Mouse (Mus musculus) forebrain, postnatal 0 days (tissue): ENCODE data around the gene Mid1. TPM values are rescaled to one million over a fixed set of nuclear protein-coding genes. Genes with fewer than 3 reads are reported as not detected.

Experiments
- ATAC-seq: fragments of 200-750 bp; cut with Nextera tagmentation; 2 replicates; pipeline ENCODE4 v1.8.0; 2017; ENCODE audit warnings: mild to moderate bottlenecking, moderate library complexity
- DNase-seq: peaks from one replicate; pipeline ENCODE4 v3.0.0-alpha.2; 2015
- H3K27ac ChIP-seq: fragments of 300-500 bp; sonication (generic); 2 replicates; pipeline ENCODE4 v1.5.1; 2014; ENCODE audit warnings: low read depth, mild to moderate bottlenecking, antibody characterized with exemption, low read length, moderate library complexity, mixed read lengths
- H3K27me3 ChIP-seq: fragments of 300-500 bp; sonication (generic); 2 replicates; pipeline ENCODE4 v1.6.1; 2014; ENCODE audit warnings: mild to moderate bottlenecking, low read length, mixed read lengths; ENCODE audit not compliant: insufficient read depth
- H3K36me3 ChIP-seq: fragments of 300-500 bp; sonication (generic); 2 replicates; pipeline ENCODE4 v1.6.1; 2014; ENCODE audit warnings: mild to moderate bottlenecking, moderate library complexity; ENCODE audit not compliant: insufficient read depth
- H3K4me1 ChIP-seq: fragments of 300-500 bp; sonication (generic); 2 replicates; pipeline ENCODE4 v1.6.1; 2014; ENCODE audit warnings: antibody characterized with exemption; ENCODE audit not compliant: insufficient read depth
- H3K4me2 ChIP-seq: fragments of 300-500 bp; sonication (generic); 2 replicates; pipeline ENCODE4 v1.6.1; 2014; ENCODE audit warnings: low read depth, mild to moderate bottlenecking, moderate library complexity
- H3K4me3 ChIP-seq: fragments of 300-500 bp; sonication (generic); 2 replicates; pipeline ENCODE4 v1.5.1; 2014; ENCODE audit warnings: low read depth, low read length, mixed read lengths
- H3K9ac ChIP-seq: fragments of 300-500 bp; sonication (generic); 2 replicates; pipeline ENCODE4 v1.6.1; 2014; ENCODE audit warnings: mild to moderate bottlenecking
- H3K9me3 ChIP-seq: fragments of 300-500 bp; sonication (generic); 2 replicates; pipeline ENCODE4 v1.6.1; 2016; ENCODE audit warnings: low read length
- CTCF ChIP-seq: sonication (generic); IDR thresholded peaks from 2 replicates; pipeline ENCODE4 v1.5.1; 2016; ENCODE audit warnings: antibody characterized with exemption, control low read depth, low read depth
- WGBS: fragments of 180-500 bp; shearing (Covaris S2); extraction: QIAGEN DNeasy Blood & Tissue Kit; methylation state at CpG from one replicate; pipeline ENCODE4 v1.1.7; 2014; 5-methylcytosine and 5-hydroxymethylcytosine counted together
- polyA plus RNA-seq: library from polyadenylated mRNA; unstranded; fragments of >200 nt; fragmentation: Nextera tagmentation; extraction: Ambion mirVana; gene quantifications from 2 replicates; pipeline ENCODE4 v1.2.1, GENCODE M21; 2015
- total RNA-seq: library from RNA; depleted of rRNA; stranded (reverse); fragments of >200 nt; gene quantifications from 2 replicates; pipeline ENCODE4 v1.2.3, GENCODE M21; 2014

Mid1 gene
- total and polyA plus RNA-seq, 2 experiments from 2014 or later: 4.2 to 5.7 TPM

DNA sequence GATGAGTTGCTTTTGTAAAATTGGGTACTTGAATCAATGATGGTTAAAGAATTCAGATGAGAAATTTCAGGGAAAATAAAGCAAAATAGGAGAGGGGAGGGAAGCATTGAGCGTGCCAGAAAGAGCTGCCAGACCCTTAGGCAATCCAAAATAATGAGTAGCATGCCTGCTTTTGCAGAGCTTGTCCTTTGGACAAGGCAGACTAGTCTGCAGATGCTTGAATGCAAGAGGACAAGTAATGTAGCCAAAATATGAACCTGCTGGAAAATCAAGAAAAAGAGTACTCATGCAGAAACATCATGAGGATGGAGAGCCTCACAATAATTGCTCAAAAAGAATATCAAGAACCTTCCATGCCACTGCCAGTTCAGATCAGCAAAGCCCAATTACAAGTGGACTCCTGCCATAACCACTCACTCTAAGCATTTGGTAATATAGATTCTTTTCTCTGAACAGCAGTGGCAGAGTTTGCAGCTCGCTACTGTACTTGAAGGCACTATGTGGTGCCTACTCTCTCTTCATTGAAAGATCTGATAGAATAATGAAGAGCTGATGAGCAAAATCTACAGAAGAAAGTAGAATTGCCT, 19.1 kb downstream of the Mid1 start:
- ATAC-seq: no peak
- TF ChIP-seq CTCF: no peak
- peak; percentile 14 for DNase-seq
- Histone ChIP-seq H3K9ac (no peak overlapping the region), H3K36me3 (no peaks in the 10 kb centered on the region), H3K4me3 (no peak overlapping the region), H3K4me2 (no peak overlapping the region), H3K4me1 (no peaks in the 10 kb centered on the region), H3K27ac (no peak overlapping the region), H3K27me3 (no peaks in the 10 kb centered on the region), H3K9me3 (no peaks in the 10 kb centered on the region)
- WGBS: 59% methylated on average over 2 of the region's 2 CpGs

DNA sequence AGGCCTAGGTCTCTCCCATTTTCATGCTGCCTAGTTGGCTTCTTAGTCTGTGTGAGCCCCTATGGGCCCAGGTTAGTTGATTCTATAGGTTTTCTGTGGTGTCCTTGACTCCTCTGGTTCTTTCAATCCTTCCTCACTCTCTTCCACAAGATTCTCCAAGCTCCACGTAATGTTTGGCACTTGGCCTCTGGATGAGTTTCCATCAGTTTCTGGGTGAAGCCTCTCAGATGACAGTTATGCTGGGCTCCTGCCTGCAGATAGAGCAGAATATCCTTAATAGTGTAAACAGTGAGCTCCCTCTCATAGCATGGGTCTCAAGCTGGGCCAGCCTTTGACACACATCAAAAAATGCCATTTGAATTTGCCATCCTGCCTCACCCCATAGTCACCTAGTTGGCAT, 38.5 kb downstream of the Mid1 start:
- 85% methylated on average over 1 of the region's 1 CpGs for WGBS
- H3K4me2 ChIP-seq: no peak overlapping the region
- no peaks in the 10 kb centered on the region for H3K9me3 ChIP-seq
- no peaks in the 10 kb centered on the region for H3K4me1 ChIP-seq
- H3K36me3 ChIP-seq: no peaks in the 10 kb centered on the region
- no peaks in the 10 kb centered on the region for H3K27me3 ChIP-seq
- no peak for TF ChIP-seq CTCF
- no peak overlapping the region for H3K4me3 ChIP-seq
- DNase-seq: no peak
- no peak overlapping the region for H3K9ac ChIP-seq
- ATAC-seq: no peak
- H3K27ac ChIP-seq: no peak overlapping the region

DNA sequence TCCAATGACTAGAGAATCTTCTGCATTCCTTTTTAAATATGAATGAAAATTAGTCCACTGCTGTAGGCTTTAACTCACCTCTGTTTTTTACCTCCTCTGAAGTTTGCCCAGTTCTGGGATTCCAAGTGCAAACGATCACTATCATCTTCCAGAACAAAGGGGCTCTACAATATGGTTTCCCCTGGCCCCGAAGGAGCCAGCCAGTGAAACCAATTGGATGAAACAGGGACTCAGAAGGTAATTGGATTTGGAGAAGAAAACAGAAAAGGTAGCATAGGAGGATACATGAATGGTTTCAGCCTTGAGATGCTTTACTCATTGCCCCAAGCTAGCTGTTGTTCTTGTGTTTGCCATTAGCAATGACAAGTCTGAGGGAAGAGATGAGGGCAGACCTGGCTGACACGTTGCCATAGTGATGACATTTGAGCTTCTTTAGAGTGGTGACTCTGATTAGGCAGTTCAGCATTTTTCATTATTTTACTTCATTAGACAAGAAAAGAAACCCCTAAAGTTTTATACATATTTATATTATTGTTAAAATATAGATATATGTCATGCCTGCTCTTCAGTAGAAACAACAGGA, 50.5 kb downstream of the Mid1 start:
- no peak overlapping the region for H3K4me2 ChIP-seq
- no peaks in the 10 kb centered on the region for H3K9me3 ChIP-seq
- no peak overlapping the region for H3K27ac ChIP-seq
- no peaks in the 10 kb centered on the region for H3K27me3 ChIP-seq
- WGBS: 45% methylated on average over 3 of the region's 3 CpGs
- ATAC-seq (no peak), DNase-seq (no peak)
- H3K4me1 ChIP-seq: no peaks in the 10 kb centered on the region
- TF ChIP-seq CTCF: no peak
- no peaks in the 10 kb centered on the region for H3K36me3 ChIP-seq
- H3K9ac ChIP-seq: no peak overlapping the region
- no peak overlapping the region for H3K4me3 ChIP-seq

DNA sequence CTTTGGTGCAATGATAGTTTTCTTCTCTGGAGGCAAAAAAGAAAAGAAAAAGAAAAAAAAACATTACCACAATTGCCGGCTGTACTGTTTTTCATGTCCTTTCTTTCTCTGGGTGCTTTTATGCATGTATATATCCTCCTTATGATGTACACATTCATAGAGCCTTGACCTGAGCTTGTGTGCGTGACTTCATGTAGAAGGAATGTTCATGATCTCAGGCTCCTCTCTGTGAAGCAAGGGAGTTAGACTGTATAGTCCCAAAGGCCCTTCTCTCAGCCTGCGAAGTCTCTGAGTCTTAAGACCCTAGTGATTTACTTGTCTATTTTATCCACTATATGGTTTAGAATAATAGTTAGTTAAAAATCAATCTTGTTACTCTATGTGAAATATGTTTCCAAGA, 73.0 kb downstream of the Mid1 start:
- Histone ChIP-seq H3K27ac (no peak overlapping the region), H3K4me1 (no peaks in the 10 kb centered on the region), H3K4me3 (no peak overlapping the region), H3K4me2 (no peak overlapping the region), H3K9me3 (no peaks in the 10 kb centered on the region), H3K36me3 (no peaks in the 10 kb centered on the region), H3K9ac (no peak overlapping the region), H3K27me3 (no peaks in the 10 kb centered on the region)
- DNase-seq (no peak), ATAC-seq (no peak)
- 81% methylated on average over 3 of the region's 3 CpGs for WGBS
- TF ChIP-seq CTCF: no peak

DNA sequence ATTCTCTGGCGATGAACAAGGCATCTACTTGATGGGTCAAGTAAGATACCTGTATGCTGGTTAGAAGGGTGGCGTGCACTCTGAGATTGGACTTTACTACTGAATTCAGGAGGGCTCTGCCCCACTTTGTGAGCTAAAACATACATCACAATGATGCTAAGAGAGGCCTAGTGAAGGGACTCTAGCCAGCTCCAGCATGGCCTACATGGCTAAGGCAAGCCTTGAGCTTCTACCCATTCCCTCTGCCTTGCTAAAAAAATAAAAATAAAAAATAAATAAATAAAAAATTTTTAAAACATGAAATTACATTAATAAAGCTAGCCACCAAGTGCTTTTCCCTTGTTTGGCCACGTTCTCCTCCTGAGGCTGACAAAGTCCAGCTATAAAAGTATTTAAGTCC, 94.5 kb downstream of the Mid1 start, which contains the start of gene 4933400A11Rik:
Gene 4933400A11Rik (minus strand): TSS at position 101 of the 400 bp plus-strand sequence.
- H3K36me3 ChIP-seq: no peaks in the 10 kb centered on the region
- H3K27ac ChIP-seq: no peak within 1 kb of the TSS
- no peak within 1 kb of the TSS for H3K9ac ChIP-seq
- H3K4me3 ChIP-seq: no peak within 1 kb of the TSS
- WGBS: 87% methylated on average over 3 of the region's 3 CpGs
- no peak for DNase-seq
- no peaks in the 10 kb centered on the region for H3K4me1 ChIP-seq
- no peak for TF ChIP-seq CTCF
- H3K9me3 ChIP-seq: no peaks in the 10 kb centered on the region
- no peak within 1 kb of the TSS for H3K4me2 ChIP-seq
- H3K27me3 ChIP-seq: no peaks in the 10 kb centered on the region; the same call in 1 of the 2 replicates
- no peak for ATAC-seq

DNA sequence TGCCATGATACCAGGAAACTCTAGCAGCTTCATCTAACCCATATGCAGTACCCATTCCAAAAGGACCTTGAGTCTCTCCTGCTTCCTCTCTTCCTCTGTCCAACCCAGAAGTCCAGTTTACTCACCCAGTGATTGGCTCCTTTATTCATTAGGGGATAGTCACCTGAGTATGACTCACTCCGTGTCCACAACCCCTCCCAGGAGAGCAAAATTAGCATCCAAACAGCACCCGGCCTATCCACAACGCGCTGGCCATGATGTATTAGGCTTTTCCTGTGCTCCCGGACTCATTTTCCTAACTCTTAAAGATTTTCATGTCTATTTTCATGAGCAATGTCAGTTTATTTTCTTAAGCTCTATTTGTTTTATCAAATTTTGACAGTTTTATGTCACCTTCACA, 104.7 kb downstream of the Mid1 start:
- no peak for DNase-seq
- Histone ChIP-seq H3K4me1 (no peaks in the 10 kb centered on the region), H3K9me3 (no peaks in the 10 kb centered on the region), H3K36me3 (no peaks in the 10 kb centered on the region), H3K4me2 (no peak overlapping the region), H3K27me3 (no peaks in the 10 kb centered on the region), H3K9ac (no peak overlapping the region), H3K27ac (no peak overlapping the region), H3K4me3 (no peak overlapping the region)
- TF ChIP-seq CTCF: no peak
- WGBS: 85% methylated on average over 5 of the region's 5 CpGs
- no peak for ATAC-seq

DNA sequence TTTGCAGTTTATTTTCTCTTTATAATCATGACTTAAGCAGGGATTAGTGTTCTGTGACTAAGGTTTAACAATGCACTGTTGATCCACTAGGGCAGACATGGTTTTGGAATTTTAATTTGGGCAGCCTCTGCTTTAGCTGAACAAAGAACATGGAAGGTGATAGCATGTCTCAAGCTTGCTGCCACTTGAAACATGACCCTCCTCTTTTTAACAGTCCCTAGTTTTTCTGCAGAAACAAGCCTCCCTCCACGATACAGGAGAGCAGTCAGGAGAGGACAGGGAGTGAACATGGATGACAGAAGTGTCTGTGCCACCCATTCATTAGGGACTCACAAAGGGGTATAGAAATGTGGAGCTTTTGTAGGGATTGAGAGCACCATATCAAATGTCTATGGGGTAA, 107.9 kb downstream of the Mid1 start:
- Histone ChIP-seq H3K4me3 (no peak overlapping the region), H3K27me3 (no peaks in the 10 kb centered on the region), H3K4me2 (no peak overlapping the region), H3K9ac (no peak overlapping the region), H3K27ac (no peak overlapping the region), H3K9me3 (no peaks in the 10 kb centered on the region), H3K36me3 (no peaks in the 10 kb centered on the region), H3K4me1 (no peaks in the 10 kb centered on the region)
- 30% methylated on average over 1 of the region's 1 CpGs for WGBS
- no peak for DNase-seq
- no peak for TF ChIP-seq CTCF
- no peak for ATAC-seq
